Mouse (Mus musculus) lung, postnatal 0 days (tissue): ENCODE results near the gene Ppp1r9b. TPM values are rescaled to one million over a fixed set of nuclear protein-coding genes. Genes with fewer than 3 reads are reported as not detected.

Experiments
- ATAC-seq: fragments of 200-750 bp; cut with Nextera tagmentation; 2 replicates; pipeline ENCODE4 v1.8.0; 2017; ENCODE audit warnings: moderate library complexity
- DNase-seq: peaks from one replicate; pipeline ENCODE4 v3.0.0-alpha.2; 2016; ENCODE audit warnings: low spot score
- H3K27ac ChIP-seq: fragments of 300-500 bp; sonication (generic); 2 replicates; pipeline ENCODE4 v1.5.1; 2014; ENCODE audit warnings: antibody characterized with exemption, mild to moderate bottlenecking, low read length, mixed read lengths
- H3K27me3 ChIP-seq: fragments of 300-500 bp; sonication (generic); replicated peaks from 2 replicates; pipeline ENCODE4 v1.6.1; 2014; ENCODE audit warnings: low read length, mixed read lengths; ENCODE audit not compliant: insufficient read depth
- H3K36me3 ChIP-seq: fragments of 300-500 bp; sonication (generic); 2 replicates; pipeline ENCODE4 v1.6.1; 2014; ENCODE audit warnings: low read length, mixed read lengths; ENCODE audit not compliant: insufficient read depth
- H3K4me1 ChIP-seq: fragments of 300-500 bp; sonication (generic); 2 replicates; pipeline ENCODE4 v1.6.1; 2014; ENCODE audit warnings: antibody characterized with exemption, low read depth, low read length, mixed read lengths; ENCODE audit not compliant: insufficient read depth
- H3K4me2 ChIP-seq: fragments of 300-500 bp; sonication (generic); replicated peaks from 2 replicates; pipeline ENCODE4 v1.6.1; 2014; ENCODE audit warnings: low read depth, mild to moderate bottlenecking, low read length, moderate library complexity, mixed read lengths
- H3K4me3 ChIP-seq: fragments of 300-500 bp; sonication (generic); 2 replicates; pipeline ENCODE4 v1.5.1; 2014; ENCODE audit warnings: low read depth, low read length
- H3K9ac ChIP-seq: fragments of 300-500 bp; sonication (generic); replicated peaks from 2 replicates; pipeline ENCODE4 v1.6.1; 2014; ENCODE audit warnings: low read depth, mild to moderate bottlenecking
- H3K9me3 ChIP-seq: fragments of 300-500 bp; sonication (generic); 2 replicates; pipeline ENCODE4 v1.6.1; 2016; ENCODE audit warnings: low read length, mixed read lengths
- CTCF ChIP-seq: IDR thresholded peaks from 2 replicates; pipeline ENCODE4 v1.5.1; 2016; ENCODE audit warnings: antibody characterized with exemption, mild to moderate bottlenecking
- EP300 ChIP-seq: IDR thresholded peaks from 2 replicates; pipeline ENCODE4 v1.6.1; 2016; ENCODE audit warnings: antibody characterized with exemption, mild to moderate bottlenecking, control low read depth
- WGBS: fragments of 180-500 bp; shearing (Covaris S2); extraction: QIAGEN DNeasy Blood & Tissue Kit; methylation state at CpG from one replicate; pipeline ENCODE4 v1.1.7; 2014; 5-methylcytosine and 5-hydroxymethylcytosine counted together
- polyA plus RNA-seq: library from polyadenylated mRNA; unstranded; fragments of >200 nt; fragmentation: Nextera tagmentation; extraction: Ambion mirVana; gene quantifications from 2 replicates; pipeline ENCODE4 v1.2.1, GENCODE M21; 2015

Ppp1r9b gene
- polyA plus RNA-seq, 1 experiment from 2014 or later = 9.8 TPM

DNA sequence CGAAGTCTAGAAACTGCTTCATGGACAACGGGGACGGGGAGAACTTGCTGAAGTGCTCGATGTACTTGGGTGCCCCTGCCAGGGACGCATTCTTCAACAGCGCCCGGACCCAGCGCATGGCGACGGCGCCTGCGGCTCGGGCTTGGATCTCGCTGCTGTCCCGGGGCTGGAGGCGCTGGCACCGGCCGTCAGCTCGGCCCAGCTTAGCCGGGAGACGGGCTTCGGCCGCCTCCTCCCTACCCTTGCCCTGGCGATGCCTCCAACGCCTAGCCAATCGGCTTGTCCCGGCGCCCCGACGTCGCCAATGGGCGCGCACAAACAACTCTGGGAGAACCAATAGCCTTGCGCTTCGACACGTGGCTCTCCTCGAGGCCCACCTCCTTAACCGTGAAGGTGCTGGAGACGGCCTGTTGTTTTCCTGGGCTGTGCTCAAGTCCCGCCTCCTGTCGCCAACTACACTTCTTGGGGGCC lies 50.3 kb downstream of the Ppp1r9b start, which contains the start of gene Pdk2:
Gene Pdk2 (minus strand): TSS at position 216 of the 471 bp plus-strand sequence.
- peak; percentile 96 for ATAC-seq
- Histone ChIP-seq H3K27me3 (no peaks in the 10 kb centered on the region), H3K36me3 (peaks cover 10% of the 10 kb centered on the region; the same call in 1 of the 2 replicates), H3K9ac (peak within 1 kb of the TSS; percentile 67), H3K4me2 (peak within 1 kb of the TSS; percentile 90), H3K27ac (peak within 1 kb of the TSS; percentile 90), H3K9me3 (no peaks in the 10 kb centered on the region), H3K4me1 (peaks cover 14% of the 10 kb centered on the region; the same call in 1 of the 2 replicates), H3K4me3 (peak within 1 kb of the TSS; percentile 65)
- under 1% methylated on average over 40 of the region's 41 CpGs for WGBS
- DNase-seq = peak; percentile 99
- TF ChIP-seq EP300 = no peak; the same call in 1 of the 2 replicates

DNA sequence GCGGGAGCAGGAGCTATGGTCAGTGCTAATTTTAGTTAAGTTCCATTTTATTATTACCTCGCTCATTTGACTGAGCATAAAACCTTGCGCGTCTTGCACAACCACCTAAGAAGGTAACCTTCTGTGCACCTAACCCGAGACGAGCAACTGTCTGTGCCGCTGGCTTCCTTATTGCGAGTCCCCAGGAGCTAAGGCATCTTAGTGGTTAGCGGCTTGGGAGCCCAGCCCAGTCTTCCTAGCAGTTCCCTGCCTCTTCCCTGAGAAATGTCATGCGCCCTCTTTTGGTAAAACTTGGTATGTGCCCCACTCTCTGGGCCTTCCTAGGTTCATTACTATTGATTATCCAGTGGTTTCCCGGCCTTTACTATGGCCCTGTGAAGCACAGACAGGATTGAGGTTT lies 51.3 kb downstream of the Ppp1r9b start:
- peaks cover 10% of the 10 kb centered on the region; the same call in 1 of the 2 replicates for H3K36me3 ChIP-seq
- peaks cover 14% of the 10 kb centered on the region; the same call in 1 of the 2 replicates for H3K4me1 ChIP-seq
- 0 out of 2 replicates have a peak overlapping the region, but pooled peaks have one; percentile 58 for H3K27ac ChIP-seq
- WGBS = under 1% methylated on average over 11 of the region's 11 CpGs
- ATAC-seq (peak; percentile 30), DNase-seq (peak; percentile 90)
- H3K4me2 ChIP-seq = peak overlapping the region; percentile 90
- peak overlapping the region; percentile 65 for H3K4me3 ChIP-seq
- TF ChIP-seq CTCF (peak; percentile 86), EP300 (no peak)
- H3K9ac ChIP-seq = no peak overlapping the region
- no peaks in the 10 kb centered on the region for H3K27me3 ChIP-seq
- H3K9me3 ChIP-seq = no peaks in the 10 kb centered on the region

- peaks cover 10% of the 10 kb centered on the region; the same call in 1 of the 2 replicates for H3K36me3 ChIP-seq
- TF ChIP-seq CTCF (no peak), EP300 (no peak)
- peaks cover 14% of the 10 kb centered on the region; the same call in 1 of the 2 replicates for H3K4me1 ChIP-seq
- WGBS = 73% methylated on average over 4 of the region's 4 CpGs
- H3K9ac ChIP-seq = no peak overlapping the region
- no peak for ATAC-seq
- H3K9me3 ChIP-seq = no peaks in the 10 kb centered on the region
- no peaks in the 10 kb centered on the region for H3K27me3 ChIP-seq
- DNase-seq = no peak
- no peak overlapping the region for H3K4me3 ChIP-seq
- H3K4me2 ChIP-seq = no peak overlapping the region
- no peak overlapping the region for H3K27ac ChIP-seq
These were observed 52.2 kb downstream of the Ppp1r9b start for GRCm38 (mm10) chr11:95043060-95043459.

DNA sequence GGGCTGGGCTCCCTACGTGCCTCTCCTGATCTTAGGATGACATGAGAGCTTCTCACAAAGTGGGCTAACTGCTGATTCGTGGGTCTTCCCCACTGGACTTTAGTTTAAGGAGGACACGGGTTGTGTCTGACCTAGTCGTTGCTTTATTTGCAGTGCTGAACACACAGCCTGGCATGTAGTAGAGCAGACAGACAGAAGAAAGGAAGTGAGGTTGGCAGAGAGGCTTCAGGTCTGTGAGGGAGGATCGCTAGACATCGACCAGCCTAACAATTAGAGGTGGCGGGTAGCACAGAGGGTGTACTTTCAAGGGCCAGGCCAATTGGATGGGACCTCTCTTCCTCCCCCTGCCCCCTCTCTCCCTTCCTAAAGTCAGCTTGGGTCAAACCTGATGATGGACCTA lies 52.8 kb downstream of the Ppp1r9b start:
- Histone ChIP-seq H3K9ac (no peak overlapping the region), H3K4me1 (peaks cover 14% of the 10 kb centered on the region; the same call in 1 of the 2 replicates), H3K4me2 (no peak overlapping the region), H3K27ac (no peak overlapping the region), H3K9me3 (no peaks in the 10 kb centered on the region), H3K27me3 (no peaks in the 10 kb centered on the region), H3K36me3 (peaks cover 8% of the 10 kb centered on the region; the same call in 1 of the 2 replicates), H3K4me3 (no peak overlapping the region)
- WGBS = 50% methylated on average over 7 of the region's 7 CpGs
- DNase-seq (no peak), ATAC-seq (no peak)
- TF ChIP-seq CTCF (no peak), EP300 (no peak)

DNA sequence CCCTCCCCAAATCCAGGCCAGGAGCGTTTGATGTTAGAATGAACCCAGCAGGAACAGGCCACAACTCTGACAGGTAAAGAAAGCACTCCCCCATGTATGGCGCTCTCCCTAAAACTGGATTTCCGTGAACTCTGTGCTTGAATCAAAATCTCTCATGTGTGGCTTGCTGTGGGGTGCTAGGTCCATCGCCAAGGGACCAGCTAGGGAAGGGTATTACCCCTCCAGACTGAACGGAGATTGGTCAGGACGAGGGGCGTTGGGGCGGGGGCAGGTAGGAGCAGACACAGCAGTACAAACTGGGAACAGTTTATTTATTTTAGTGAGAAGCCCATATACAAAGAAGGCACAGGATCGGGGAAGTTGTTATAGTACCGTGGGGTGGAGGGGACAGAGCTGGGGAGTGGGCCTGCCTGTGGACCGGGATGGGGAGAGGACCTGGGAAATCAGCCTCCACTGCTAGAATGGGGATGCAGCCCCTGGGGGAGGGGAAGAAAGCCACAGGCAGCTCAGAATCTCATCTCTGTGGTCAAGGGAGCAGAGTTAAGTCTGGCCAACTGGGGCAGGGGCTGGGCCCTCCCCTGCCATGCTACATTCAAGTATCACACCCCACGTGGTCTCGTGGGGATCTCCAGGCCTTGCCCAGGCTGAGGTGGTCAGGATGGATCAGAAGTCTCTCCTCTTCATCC lies 53.5 kb downstream of the Ppp1r9b start:
- H3K4me2 ChIP-seq = no peak overlapping the region
- H3K27me3 ChIP-seq = no peaks in the 10 kb centered on the region
- WGBS = 60% methylated on average over 13 of the region's 13 CpGs
- no peaks in the 10 kb centered on the region for H3K9me3 ChIP-seq
- no peak for ATAC-seq
- H3K9ac ChIP-seq = no peak overlapping the region
- 0 out of 2 replicates have a peak, but pooled peaks cover 7% of the 10 kb centered on the region for H3K36me3 ChIP-seq
- peaks cover 14% of the 10 kb centered on the region; the same call in 1 of the 2 replicates for H3K4me1 ChIP-seq
- H3K4me3 ChIP-seq = no peak overlapping the region
- no peak overlapping the region for H3K27ac ChIP-seq
- DNase-seq = no peak
- no peak for TF ChIP-seq CTCF
- no peak for TF ChIP-seq EP300

DNA sequence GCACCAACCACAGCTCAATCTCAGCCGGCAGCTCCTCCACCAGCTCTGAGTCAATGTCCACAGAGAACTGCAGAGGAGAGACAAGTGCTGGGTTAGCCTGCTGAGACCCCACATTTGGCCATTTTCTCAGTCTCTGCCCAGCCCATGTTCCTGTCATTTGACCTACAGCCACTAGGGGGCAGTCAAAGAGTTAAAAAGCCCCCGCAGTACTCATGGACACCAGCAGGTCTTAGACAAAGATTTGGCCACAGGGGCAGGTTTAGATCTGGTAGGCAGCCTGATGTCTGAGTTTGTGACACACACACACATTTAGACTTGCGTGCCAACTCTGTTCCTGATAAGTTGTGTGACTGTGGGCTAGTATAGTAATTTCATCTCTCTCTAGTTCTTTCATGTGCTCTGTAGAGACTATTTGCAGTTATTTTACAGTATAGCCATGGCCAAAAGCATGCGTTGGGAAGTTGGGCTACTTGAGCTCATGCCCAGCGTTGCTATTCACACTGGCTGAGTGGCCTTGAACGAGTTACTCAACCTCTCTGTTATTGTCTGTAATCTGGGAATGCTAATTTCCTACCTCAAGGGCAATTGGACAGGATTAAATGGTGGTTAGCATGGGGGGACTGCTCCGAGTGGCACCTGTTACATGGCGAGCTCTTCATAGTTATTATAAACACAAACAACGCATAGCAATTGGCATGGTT lies 56.3 kb downstream of the Ppp1r9b start:
- DNase-seq = peak; percentile 86
- H3K36me3 ChIP-seq = 0 out of 2 replicates have a peak, but pooled peaks cover 10% of the 10 kb centered on the region
- TF ChIP-seq CTCF (peak; percentile 96), EP300 (no peak)
- H3K4me1 ChIP-seq = no peaks in the 10 kb centered on the region
- ATAC-seq = peak; percentile 64
- H3K27me3 ChIP-seq = no peaks in the 10 kb centered on the region
- H3K27ac ChIP-seq = no peak overlapping the region
- no peak overlapping the region for H3K9ac ChIP-seq
- no peaks in the 10 kb centered on the region for H3K9me3 ChIP-seq
- 52% methylated on average over 9 of the region's 9 CpGs for WGBS
- H3K4me2 ChIP-seq = no peak overlapping the region
- H3K4me3 ChIP-seq = no peak overlapping the region
